Mouse (Mus musculus): ENCODE data around the gene Egfr.

- TF ChIP-seq GATA1 (IDR thresholded peaks at IDR 0.05; ENCODE audit: low read length) (no peak), TAL1 (IDR thresholded peaks at IDR 0.05; ENCODE audit: low read length) (no peak)
Observed at GRCm38 (mm10) chr11:16809161-16809967, 57.4 kb downstream of the Egfr start.

Data from erythroblast, embryonic 14.5 days (primary cell).